Mouse (Mus musculus): ENCODE data around the gene Slco1a4. TPM values are rescaled to one million over a fixed set of nuclear protein-coding genes. Genes with fewer than 3 reads are reported as not detected.

Slco1a4 gene
- polyA plus RNA-seq, 1 experiment from 2014 or later: not detected

Other genes starting within 250 kb of the Slco1a4 start
- gene Slco1b2, start 226.7 kb downstream of the Slco1a4 start, polyA plus RNA-seq (2014; fragmentation: Nextera tagmentation; extraction: Ambion mirVana): not detected in 2 replicates
- not detected in 2 replicates for gene Gm5724, start 82.4 kb downstream of the Slco1a4 start, polyA plus RNA-seq (2014; fragmentation: Nextera tagmentation; extraction: Ambion mirVana)
- gene Slco1a1, start 90.8 kb upstream of the Slco1a4 start, polyA plus RNA-seq (2014; fragmentation: Nextera tagmentation; extraction: Ambion mirVana): not detected in 2 replicates
- not detected in 2 replicates for gene Gm6614, start 155.2 kb upstream of the Slco1a4 start, polyA plus RNA-seq (2014; fragmentation: Nextera tagmentation; extraction: Ambion mirVana)